Mouse (Mus musculus) small intestine, adult 2 months (tissue): Measurements from ENCODE around the gene Sgpp1.

Experiments used
- CTCF ChIP-seq: fragments of 200-500 bp; IDR thresholded peaks from 2 replicates; pipeline ENCODE4 v1.5.1; 2012; ENCODE audit warnings: low read depth, mild to moderate bottlenecking, control low read depth, inconsistent platforms, low read length, moderate library complexity, mixed read lengths; ENCODE audit not compliant: insufficient replicate concordance, insufficient read length; ENCODE audit errors: extremely low read depth
- POLR2A ChIP-seq: fragments of 200-500 bp; IDR thresholded peaks from 2 replicates; pipeline ENCODE4 v1.6.1; 2012; ENCODE audit warnings: low read depth, mild to moderate bottlenecking, control low read depth, inconsistent platforms, low read length, moderate library complexity

DNA sequence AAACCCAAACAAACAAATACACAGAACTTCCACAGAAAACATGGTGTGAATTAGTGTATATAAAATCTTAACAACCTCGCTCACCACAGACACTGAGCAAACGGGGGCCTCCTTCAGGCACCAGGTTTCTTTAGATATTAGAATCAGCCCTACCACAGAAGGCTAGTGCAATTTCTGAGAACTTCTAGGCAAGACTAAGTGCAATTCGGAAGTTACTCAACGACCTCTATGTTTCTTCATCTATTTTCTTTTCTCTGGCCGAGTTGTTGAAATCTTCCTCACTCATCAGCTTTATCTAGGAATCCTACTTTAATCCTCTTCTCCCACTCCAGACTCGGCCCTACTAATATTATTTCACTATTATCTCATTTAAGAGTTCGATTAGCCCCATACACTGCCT, 46.5 kb upstream of the Sgpp1 start:
- TF ChIP-seq CTCF (no peak), POLR2A (no peak)
